Mouse (Mus musculus): ENCODE measurements around the gene Camk2n1.
"Not testable (repeated sequence)": the region's sequence is repeated elsewhere in the genome, so short reads cannot be mapped to it uniquely, and the experiment has no call there.

The Camk2n1 gene

GRCm38 (mm10) chr4:138453753-138454570, at the start of gene Camk2n1:
TSS of gene Camk2n1 (plus strand) at chr4:138454314.
- peak; percentile 72 for DNase-seq (ENCODE audit: low read depth, low spot score)

GRCm38 (mm10) chr4:138404806-138405205, 49.3 kb upstream of the Camk2n1 start:
- peak; percentile 22 for DNase-seq (ENCODE audit: low read depth, low spot score)

- DNase-seq (ENCODE audit: low read depth, low spot score) = no peak
These were observed 46.5 kb upstream of the Camk2n1 start for GRCm38 (mm10) chr4:138407479-138408194.

DNA sequence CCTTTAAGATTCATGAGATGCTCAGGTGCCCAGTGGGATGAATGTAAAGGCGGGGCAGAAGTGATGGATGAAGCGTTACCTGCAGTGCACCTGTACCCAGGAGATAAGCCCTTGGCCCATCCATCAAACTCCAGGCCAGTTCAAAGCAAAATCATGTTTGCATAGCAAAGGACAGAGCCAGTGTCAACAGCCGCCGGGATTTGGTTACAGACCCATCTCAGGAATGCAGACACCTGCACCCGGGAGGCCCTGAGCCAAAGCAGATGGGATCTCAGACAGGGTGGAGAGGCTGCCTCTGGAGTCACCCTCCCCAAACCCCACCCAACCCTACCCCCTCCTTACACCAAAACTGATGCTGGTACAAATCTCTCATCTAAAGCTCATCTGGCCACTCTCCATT, 43.1 kb upstream of the Camk2n1 start:
- no peak for DNase-seq (ENCODE audit: low read depth, low spot score)

DNA sequence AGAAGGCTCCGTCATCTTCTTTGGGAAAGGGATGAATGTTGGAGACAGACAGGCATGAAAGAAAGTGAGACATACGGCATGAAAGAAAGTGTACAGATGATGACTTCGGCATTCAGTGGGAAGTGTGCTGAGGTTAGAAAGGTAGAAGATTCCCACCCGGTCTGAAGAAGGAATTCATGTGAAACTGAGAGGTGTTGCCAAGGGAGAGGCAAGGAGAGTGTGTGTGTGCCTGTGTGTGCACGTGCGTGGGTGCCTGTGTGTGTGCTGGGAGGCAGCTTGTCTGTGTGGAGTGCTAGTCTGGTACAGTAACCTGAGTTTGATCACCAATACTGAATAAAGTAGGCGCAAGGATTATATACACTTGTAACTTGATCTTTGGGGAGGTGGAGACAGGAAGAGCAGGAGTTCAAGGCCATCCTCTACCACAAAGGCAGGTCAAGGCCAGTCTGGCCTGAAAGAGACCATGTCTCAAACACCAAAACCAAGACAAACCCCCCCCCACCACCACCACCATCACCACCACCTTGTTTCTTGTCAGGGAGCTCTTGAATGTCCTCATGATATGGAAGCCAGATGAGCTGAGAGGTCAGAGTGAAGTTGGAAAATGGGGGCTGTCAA, 42.5 kb upstream of the Camk2n1 start:
- no peak for DNase-seq (ENCODE audit: low read depth, low spot score)

- no peak for DNase-seq (ENCODE audit: low read depth, low spot score)
These were observed 39.4 kb upstream of the Camk2n1 start for GRCm38 (mm10) chr4:138414725-138415124.

DNA sequence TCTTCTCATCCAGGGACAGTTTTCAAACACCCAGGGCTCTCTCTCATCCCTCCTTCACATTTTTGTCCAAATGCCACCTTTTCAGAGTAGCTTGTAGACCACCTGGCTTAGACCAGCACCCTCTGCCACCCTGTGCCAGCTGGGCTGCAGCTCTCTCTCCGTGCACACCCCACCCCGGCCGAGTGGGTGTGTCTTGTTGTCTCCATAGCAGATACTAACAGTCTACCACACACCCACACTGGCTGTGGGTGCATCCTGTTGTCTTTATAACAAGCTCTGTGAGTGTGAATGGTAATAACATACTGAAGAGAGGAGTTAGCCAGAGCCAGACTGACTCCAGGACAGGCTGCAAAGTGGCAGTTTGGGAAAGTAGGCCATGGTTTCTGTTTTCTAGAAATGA, 38.1 kb upstream of the Camk2n1 start:
- no peak for DNase-seq (ENCODE audit: low read depth, low spot score)

- DNase-seq (ENCODE audit: low read depth, low spot score) = no peak
These were observed 37.7 kb upstream of the Camk2n1 start for GRCm38 (mm10) chr4:138416414-138416813.

GRCm38 (mm10) chr4:138417882-138418281, 36.2 kb upstream of the Camk2n1 start:
- DNase-seq (ENCODE audit: low read depth, low spot score) = no peak

GRCm38 (mm10) chr4:138418340-138418957, 35.7 kb upstream of the Camk2n1 start:
- DNase-seq (ENCODE audit: low read depth, low spot score) = no peak

DNA sequence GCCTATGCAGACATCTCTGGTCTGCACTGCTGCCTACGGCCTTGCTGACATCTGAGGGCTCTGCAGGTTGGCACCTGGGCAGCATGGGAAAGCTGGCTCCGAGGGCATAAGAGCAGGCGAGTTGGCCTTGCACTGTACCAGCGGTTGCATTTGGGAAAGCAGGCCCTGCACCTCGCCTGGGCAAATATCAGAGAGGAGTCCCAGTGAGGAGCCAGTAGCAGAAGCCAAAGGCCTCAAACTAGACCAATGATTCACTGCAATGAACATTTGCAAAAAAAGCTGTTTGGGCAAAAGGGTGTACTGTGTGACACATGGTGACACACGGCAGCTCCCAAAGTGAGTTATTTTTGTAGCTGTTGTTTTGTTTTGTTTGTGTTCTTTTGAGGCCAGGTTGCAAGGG, 29.1 kb upstream of the Camk2n1 start:
- no peak for DNase-seq (ENCODE audit: low read depth, low spot score)

- not testable (repeated sequence) for DNase-seq (ENCODE audit: low read depth, low spot score)
These were observed 28.5 kb upstream of the Camk2n1 start for GRCm38 (mm10) chr4:138425604-138426003.

DNA sequence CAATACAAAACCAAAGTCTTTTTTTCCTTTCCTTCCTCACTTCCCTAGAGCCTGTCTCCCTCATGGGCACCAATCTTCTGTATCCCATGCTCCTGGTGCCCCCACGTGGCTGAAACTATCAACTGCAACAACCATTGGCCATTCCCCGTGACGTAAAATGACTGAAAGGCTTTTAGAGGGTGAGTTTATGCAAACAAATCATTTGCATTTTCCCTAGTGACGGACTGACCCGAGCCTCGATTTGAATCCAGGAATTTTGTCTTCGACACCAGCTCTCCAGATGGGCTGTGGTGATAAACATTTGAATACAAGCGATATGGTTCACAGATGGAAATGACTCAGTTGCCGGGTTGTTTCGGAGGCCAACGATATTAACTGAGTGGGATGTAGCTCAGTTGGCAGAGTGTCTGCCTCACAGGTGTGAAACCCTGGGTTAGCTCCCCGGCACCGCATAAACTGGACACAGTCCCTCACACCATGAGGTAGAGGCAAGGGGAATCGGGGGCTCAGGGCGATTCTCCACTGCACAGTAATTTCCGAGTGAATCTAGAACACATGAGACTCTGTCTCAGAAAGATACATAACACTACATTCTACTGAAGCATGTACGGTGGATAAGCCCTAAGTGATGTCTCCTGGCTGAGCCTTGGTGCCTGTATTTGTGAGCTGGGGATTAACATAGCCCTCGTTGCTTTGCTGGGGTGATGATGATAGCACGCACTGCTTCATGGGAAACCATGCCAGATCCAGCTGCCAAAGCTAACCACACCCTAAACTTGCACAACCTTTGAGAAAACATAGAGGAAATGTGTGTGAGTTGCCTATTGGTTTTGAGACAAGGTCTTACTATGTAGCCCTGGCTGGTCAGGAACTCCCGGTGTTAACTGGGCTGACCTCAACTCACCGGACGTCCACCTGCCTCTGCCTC, 27.1 kb upstream of the Camk2n1 start:
- peak; percentile 64 for DNase-seq (ENCODE audit: low read depth, low spot score)

DNA sequence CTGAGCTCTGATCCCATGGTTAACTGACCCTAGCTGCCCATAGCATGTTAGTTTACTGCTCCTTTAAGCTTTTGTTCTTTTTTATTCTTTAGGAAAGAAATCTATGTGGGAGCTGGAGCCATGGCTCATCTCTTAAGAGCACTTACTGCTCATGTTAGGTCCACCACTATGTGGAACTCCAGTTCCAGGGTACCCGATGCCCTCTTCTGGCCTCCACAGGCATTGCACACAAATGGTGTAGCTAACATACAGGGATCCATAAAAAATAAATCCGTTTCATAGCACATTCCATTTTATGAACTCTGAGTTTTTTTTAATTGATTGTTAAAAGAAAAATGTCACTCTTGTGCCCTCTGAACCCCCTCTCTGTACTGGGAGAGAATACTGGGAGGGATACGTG, 24.3 kb upstream of the Camk2n1 start:
- no peak for DNase-seq (ENCODE audit: low read depth, low spot score)

DNA sequence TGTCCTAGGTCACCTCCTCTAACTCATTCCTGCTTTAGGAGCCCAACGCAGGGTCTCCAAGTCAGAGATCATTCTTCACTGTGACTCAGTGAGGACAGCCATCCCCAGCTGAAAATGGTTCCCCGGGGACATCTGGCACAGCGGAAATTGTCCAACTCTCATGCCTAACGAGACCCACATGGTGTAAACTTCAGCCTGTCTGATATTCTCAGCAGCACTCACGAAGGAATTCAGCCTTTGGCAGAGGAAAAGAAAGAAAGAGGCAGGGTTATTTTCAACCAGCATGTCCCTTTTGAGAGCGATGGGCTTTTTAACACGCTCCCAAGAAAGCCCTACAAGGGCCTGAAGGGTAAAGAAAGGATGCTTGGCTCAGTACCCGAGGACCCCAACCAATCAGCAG, 22.8 kb upstream of the Camk2n1 start:
- no peak for DNase-seq (ENCODE audit: low read depth, low spot score)

GRCm38 (mm10) chr4:138434347-138435316, 19.5 kb upstream of the Camk2n1 start, which contains the start of gene Mul1:
TSS of gene Mul1 (plus strand) at chr4:138434671.
- peak; percentile 91 for DNase-seq (ENCODE audit: low read depth, low spot score)

DNA sequence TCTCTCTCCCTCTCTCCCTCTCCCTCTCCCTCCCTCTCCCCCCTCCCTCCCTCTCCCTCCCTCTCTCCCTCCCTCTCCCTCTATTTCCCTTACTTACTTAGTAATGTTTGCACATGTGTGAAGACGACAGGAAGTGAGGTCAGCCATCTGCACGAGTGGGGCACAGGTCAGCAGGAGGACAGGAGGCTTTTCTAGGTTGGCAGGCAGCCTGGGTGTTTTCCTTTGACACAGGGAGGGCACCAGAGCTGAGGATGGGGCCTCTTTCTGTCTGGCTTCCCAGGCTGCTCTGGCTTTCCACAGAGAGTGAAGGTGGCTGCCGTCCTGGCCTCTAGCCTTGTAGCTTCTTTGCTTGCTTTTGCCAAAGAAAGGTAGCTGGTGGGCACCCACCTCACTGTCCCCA, 14.1 kb upstream of the Camk2n1 start:
- no peak for DNase-seq (ENCODE audit: low read depth, low spot score)

- DNase-seq (ENCODE audit: low read depth, low spot score) = no peak
These were observed 9.2 kb upstream of the Camk2n1 start for GRCm38 (mm10) chr4:138444941-138445340.

GRCm38 (mm10) chr4:138446981-138447380, 7.1 kb upstream of the Camk2n1 start:
- no peak for DNase-seq (ENCODE audit: low read depth, low spot score)

DNA sequence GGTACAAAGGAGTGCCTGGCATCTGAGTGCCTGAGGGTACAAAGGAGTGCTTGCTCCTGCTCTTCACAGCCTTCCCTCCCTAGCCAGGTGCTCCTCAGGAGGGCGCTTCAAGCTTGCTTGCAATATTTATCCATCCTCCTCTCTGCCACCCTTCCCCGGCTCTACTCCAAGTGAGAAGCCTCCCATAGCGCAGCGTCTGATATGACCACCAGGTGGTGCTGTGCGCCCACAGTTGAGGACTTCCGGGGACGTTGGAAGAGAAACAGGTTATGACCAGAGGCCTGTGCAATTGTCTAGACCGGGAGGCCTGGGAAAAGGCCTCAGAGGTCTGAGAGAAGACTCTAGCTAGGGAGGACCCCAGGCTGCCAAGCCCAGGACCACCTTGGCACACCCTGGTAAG, 6.7 kb upstream of the Camk2n1 start:
- peak; percentile 78 for DNase-seq (ENCODE audit: low read depth, low spot score)

All from skeletal muscle tissue, adult 2 months (tissue).